Mouse (Mus musculus) CH12.LX (cell line): ENCODE measurements around the gene Pgm5. TPM values are rescaled to one million over a fixed set of nuclear protein-coding genes. Genes with fewer than 3 reads are reported as not detected.

ENCODE experiments used
- DNase-seq: peaks from one replicate; pipeline ENCODE4 v3.0.0-alpha.2; 2013; ENCODE audit errors: extremely low read depth
- H3K27ac ChIP-seq: 2 replicates; pipeline ENCODE4 v1.5.1; 2012; ENCODE audit warnings: low read depth, mild to moderate bottlenecking, control low read depth, moderate library complexity; ENCODE audit not compliant: insufficient read depth
- H3K27me3 ChIP-seq: replicated peaks from 2 replicates; pipeline ENCODE3; 2012; ENCODE audit warnings: inconsistent platforms
- H3K36me3 ChIP-seq, 2 experiments: replicated peaks in 1 of 2; 2 replicates each; pipeline versions ENCODE3 to v1.6.1; 2012; ENCODE audit warnings: inconsistent platforms in 1 of 2, low read length in 1 of 2, mild to moderate bottlenecking in 1 of 2, mixed read lengths in 1 of 2, moderate library complexity in 1 of 2; ENCODE audit not compliant: control insufficient read depth in 1 of 2, insufficient read depth in 1 of 2
- H3K4me1 ChIP-seq, 2 experiments: 2 replicates each; pipeline ENCODE4 v1.6.1; 2012; ENCODE audit warnings: inconsistent platforms in 1 of 2, moderate library complexity in 1 of 2; ENCODE audit not compliant: insufficient read depth in 2 of 2, control insufficient read depth in 1 of 2
- H3K4me2 ChIP-seq: 2 replicates; pipeline ENCODE4 v1.6.1; 2012; ENCODE audit warnings: low read depth, mild to moderate bottlenecking, control low read depth; ENCODE audit not compliant: poor library complexity, insufficient read depth, severe bottlenecking
- H3K4me3 ChIP-seq, 3 experiments: fragments of 150-350 bp in 1 of 3; sonication (generic) in 1 of 3; replicated peaks in 1 of 3; 2 replicates each; pipeline versions ENCODE3 to v1.5.1; 2011 to 2012; ENCODE audit warnings: low read depth in 2 of 3, low read length in 2 of 3, mild to moderate bottlenecking in 2 of 3, moderate library complexity in 2 of 3, control low read depth in 1 of 3, improper control_type of control experiment in 1 of 3, inconsistent platforms in 1 of 3, mixed read lengths in 1 of 3; ENCODE audit not compliant: poor library complexity in 1 of 3
- H3K79me2 ChIP-seq: replicated peaks from 2 replicates; pipeline ENCODE4 v1.6.1; 2012; ENCODE audit warnings: mild to moderate bottlenecking, moderate library complexity; ENCODE audit not compliant: control insufficient read depth, poor library complexity, insufficient read depth, severe bottlenecking; ENCODE audit errors: extremely low read depth
- H3K9ac ChIP-seq: 2 replicates; pipeline ENCODE4 v1.6.1; 2012; ENCODE audit warnings: low read depth, mild to moderate bottlenecking, control low read depth, moderate library complexity; ENCODE audit not compliant: insufficient read depth
- H3K9me3 ChIP-seq: replicated peaks from 2 replicates; pipeline ENCODE3; 2012; ENCODE audit warnings: low read length, inconsistent platforms, mixed read lengths
- GABPA ChIP-seq: IDR thresholded peaks from 2 replicates; pipeline ENCODE4 v1.6.1; 2012; ENCODE audit warnings: low read depth, low read length, improper control_type of control experiment, inconsistent platforms; ENCODE audit not compliant: insufficient replicate concordance
- HCFC1 ChIP-seq: IDR thresholded peaks from 2 replicates; pipeline ENCODE4 v1.6.1; 2012; ENCODE audit warnings: low read depth, mild to moderate bottlenecking, inconsistent platforms, low read length, improper control_type of control experiment
- IRF4 ChIP-seq: IDR thresholded peaks from 2 replicates; pipeline ENCODE4 v1.6.1; 2014; ENCODE audit warnings: low read depth, mild to moderate bottlenecking, inconsistent platforms, low read length, improper control_type of control experiment
- JUND ChIP-seq: conservative IDR thresholded peaks from 2 replicates; pipeline ENCODE4 v1.6.1; 2011; ENCODE audit warnings: low read depth, low read length, improper control_type of control experiment
- MAX ChIP-seq: IDR thresholded peaks from 2 replicates; pipeline ENCODE4 v1.6.1; 2011; ENCODE audit warnings: low read length, improper control_type of control experiment
- MEF2A ChIP-seq: IDR thresholded peaks from 2 replicates; pipeline ENCODE4 v1.6.1; 2014; ENCODE audit warnings: low read depth, mild to moderate bottlenecking, inconsistent platforms, low read length, improper control_type of control experiment, borderline replicate concordance
- MXI1 ChIP-seq: IDR thresholded peaks from 2 replicates; pipeline ENCODE4 v1.6.1; 2011; ENCODE audit warnings: mild to moderate bottlenecking, low read depth, low read length, improper control_type of control experiment
- MYC ChIP-seq: IDR thresholded peaks from 2 replicates; pipeline ENCODE4 v1.6.1; 2011; ENCODE audit warnings: low read depth, mild to moderate bottlenecking, improper control_type of control experiment, low read length
- PAX5 ChIP-seq: IDR thresholded peaks from 2 replicates; pipeline ENCODE4 v1.6.1; 2012; ENCODE audit warnings: low read length, inconsistent platforms, mixed read lengths
- RAD21 ChIP-seq: IDR thresholded peaks from 2 replicates; pipeline ENCODE4 v1.6.1; 2011; ENCODE audit warnings: low read depth, mild to moderate bottlenecking, low read length, improper control_type of control experiment, moderate library complexity
- RCOR1 ChIP-seq: conservative IDR thresholded peaks from 2 replicates; pipeline ENCODE4 v1.6.1; 2012; ENCODE audit warnings: low read depth, mild to moderate bottlenecking, inconsistent platforms, low read length, improper control_type of control experiment
- TBP ChIP-seq: conservative IDR thresholded peaks from 2 replicates; pipeline ENCODE4 v1.6.1; 2011; ENCODE audit warnings: low read depth, low read length, improper control_type of control experiment
- TCF12 ChIP-seq: IDR thresholded peaks from 2 replicates; pipeline ENCODE4 v1.6.1; 2014; ENCODE audit warnings: low read depth, mild to moderate bottlenecking, inconsistent platforms, low read length, improper control_type of control experiment
- ZC3H11A ChIP-seq: IDR thresholded peaks from 2 replicates; pipeline ENCODE4 v1.6.1; 2012; ENCODE audit warnings: low read depth, mild to moderate bottlenecking, inconsistent platforms, low read length, improper control_type of control experiment
- ZKSCAN1 ChIP-seq: IDR thresholded peaks from 2 replicates; pipeline ENCODE4 v1.6.1; 2012; ENCODE audit warnings: low read depth, inconsistent platforms, low read length, improper control_type of control experiment, borderline replicate concordance
- dilution Hi-C: fragments of 300-500 bp; cut with MboI; formaldehyde crosslinking; loops from 2 replicates; pipeline ENCODE4 v1.14.3; 2020; ENCODE audit warnings: low sequenced_read_pairs; ENCODE audit not compliant: extremely low pct_unique_long_range_greater_than_20kb, extremely low pct_ligation_motif_present
- in situ Hi-C: fragments of 300-500 bp; cut with MboI; formaldehyde crosslinking; loops from 3 replicates; pipeline ENCODE4 v1.14.3; 2019; ENCODE audit warnings: low sequenced_read_pairs, low pct_ligation_motif_present, low pct_unique_long_range_greater_than_20kb, mixed read lengths
- polyA plus RNA-seq: library from polyadenylated mRNA; unstranded; fragments of >175 nt; gene quantifications from 2 replicates; pipeline ENCODE4 v1.2.1, GENCODE M21; 2012; ENCODE audit warnings: low read depth; ENCODE audit not compliant: insufficient read length
- total RNA-seq, 2 experiments: library from RNA; depleted of rRNA; stranded (reverse); fragments of 300-350 nt in 1 of 2; fragments of >200 nt in 1 of 2; gene quantifications; 2 replicates each; pipeline ENCODE4 v1.2.3; 2012 to 2014

Pgm5 gene
- total and polyA plus RNA-seq, 3 experiments = not detected

DNA sequence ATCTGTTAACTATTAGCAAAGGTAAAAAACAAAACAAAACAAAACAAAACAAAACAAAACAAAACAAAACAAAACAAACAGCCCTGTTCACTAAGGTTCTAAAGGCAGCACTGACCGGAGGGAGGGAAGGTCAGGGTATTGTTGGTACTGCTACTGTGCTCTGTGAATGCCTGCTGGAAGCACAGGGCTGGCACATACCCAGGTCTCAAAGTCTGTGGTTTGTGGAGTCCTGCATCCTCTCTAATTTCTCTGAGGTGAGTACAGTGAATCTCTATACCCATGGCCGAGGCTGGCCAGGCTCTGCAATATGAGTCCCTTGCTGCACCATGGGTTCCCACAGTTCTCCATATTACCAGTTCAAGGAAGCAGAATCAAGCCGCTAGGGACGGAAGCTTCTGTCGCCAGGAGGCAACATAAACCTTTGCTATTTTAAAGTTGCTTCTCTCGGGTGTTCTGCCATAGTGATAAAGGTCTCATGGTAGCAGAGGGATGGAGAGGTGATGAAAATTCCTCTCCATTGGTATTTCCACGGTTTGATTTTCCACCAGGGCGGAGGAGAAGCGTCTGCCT lies 208.3 kb downstream of the Pgm5 start:
- H3K27me3 ChIP-seq = no peaks in the 10 kb centered on the region
- H3K4me2 ChIP-seq = no peak overlapping the region
- peaks cover 0 to 19% of the 10 kb centered on the region in 2 experiments; a peak in 2 of 4 replicates for H3K4me1 ChIP-seq
- in situ Hi-C loops = no loop called here
- no peak overlapping the region for H3K4me3 ChIP-seq
- dilution Hi-C loops = no loop called here
- no peaks in the 10 kb centered on the region for H3K79me2 ChIP-seq
- no peak overlapping the region for H3K27ac ChIP-seq
- no peaks in the 10 kb centered on the region for H3K36me3 ChIP-seq
- H3K9me3 ChIP-seq = no peaks in the 10 kb centered on the region
- no peak for DNase-seq
- no peak overlapping the region for H3K9ac ChIP-seq
- TF ChIP-seq JUND = no peak
- TF ChIP-seq ZC3H11A = no peak

DNA sequence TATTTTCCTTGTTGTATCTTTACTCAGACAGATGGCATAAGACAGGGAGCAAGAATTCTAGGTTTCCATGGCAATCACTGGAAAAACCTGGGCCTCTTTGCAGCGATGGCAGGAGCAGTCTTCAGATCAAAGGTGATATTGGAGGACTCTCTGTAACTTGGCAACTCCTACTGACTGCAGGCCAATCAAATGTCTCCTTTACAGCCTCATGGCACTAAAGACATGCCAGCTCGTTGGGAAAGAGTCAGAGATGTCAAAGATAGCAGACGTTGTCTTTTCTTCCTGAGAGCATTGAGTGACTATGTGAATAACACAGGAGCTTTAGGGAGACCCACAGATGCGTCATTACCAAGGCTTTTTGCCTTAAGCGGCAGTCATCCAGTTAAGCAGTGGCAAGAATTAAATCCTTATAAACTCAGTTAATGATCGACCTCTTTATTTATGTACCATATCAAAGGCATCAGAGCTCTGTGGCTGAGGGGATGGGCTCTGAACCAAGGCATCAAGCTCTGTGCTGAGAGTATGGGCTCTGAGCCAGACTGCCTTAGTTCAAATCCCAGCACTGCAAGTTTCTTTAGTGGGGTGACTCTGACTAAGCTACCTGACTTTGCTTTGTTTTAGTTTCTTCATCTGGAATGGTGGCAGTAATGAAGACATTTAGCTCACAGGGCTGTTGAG lies 209.2 kb downstream of the Pgm5 start:
- Histone ChIP-seq H3K4me1 (peaks cover 0 to 16% of the 10 kb centered on the region in 2 experiments; a peak in 2 of 4 replicates), H3K27me3 (no peaks in the 10 kb centered on the region), H3K36me3 (no peaks in the 10 kb centered on the region), H3K4me3 (no peak overlapping the region), H3K9ac (no peak overlapping the region), H3K79me2 (no peaks in the 10 kb centered on the region), H3K4me2 (no peak overlapping the region), H3K27ac (no peak overlapping the region), H3K9me3 (no peaks in the 10 kb centered on the region)
- DNase-seq = no peak
- dilution Hi-C loops = no loop called here
- in situ Hi-C loops = no loop called here
- TF ChIP-seq ZKSCAN1 = no peak
- TF ChIP-seq IRF4 = no peak
- TF ChIP-seq RCOR1 = no peak
- TF ChIP-seq HCFC1 = no peak

- dilution Hi-C loops = no loop called here
- H3K27ac ChIP-seq = no peak overlapping the region
- no peaks in the 10 kb centered on the region for H3K36me3 ChIP-seq
- no peaks in the 10 kb centered on the region for H3K9me3 ChIP-seq
- H3K9ac ChIP-seq = no peak overlapping the region
- TF ChIP-seq PAX5 = no peak
- TF ChIP-seq MEF2A = no peak
- TF ChIP-seq TCF12 = no peak
- TF ChIP-seq TBP = no peak
- TF ChIP-seq MAX = no peak
- TF ChIP-seq MYC = no peak
- no peak for TF ChIP-seq GABPA
- no peak for TF ChIP-seq RAD21
- TF ChIP-seq MXI1 = no peak
- TF ChIP-seq IRF4 = no peak
- TF ChIP-seq, all 38 proteins: peak for 0
- H3K4me3 ChIP-seq = no peak overlapping the region
- H3K79me2 ChIP-seq = no peaks in the 10 kb centered on the region
- H3K27me3 ChIP-seq = no peaks in the 10 kb centered on the region
- DNase-seq = no peak
- peaks cover 0 to 13% of the 10 kb centered on the region in 2 experiments; a peak in 2 of 4 replicates for H3K4me1 ChIP-seq
- in situ Hi-C loops = no loop called here
- H3K4me2 ChIP-seq = no peak overlapping the region
Measured at GRCm38 (mm10) chr19:24651595-24651994, 210.1 kb downstream of the Pgm5 start.
